Mouse (Mus musculus): ENCODE data around the gene Olfr291. TPM values are rescaled to one million over a fixed set of nuclear protein-coding genes. Genes with fewer than 3 reads are reported as not detected.

Gene Olfr291
- polyA plus RNA-seq (2015; fragmentation: Nextera tagmentation; extraction: Ambion mirVana), result not detected in 2 replicates

GRCm38 (mm10) chr7:84853253-84853652 lies at the start of gene Olfr291:
Gene Olfr291, plus strand, starts transcription at chr7:84853553.
- no peaks in the 10 kb centered on the region for H3K9me3 ChIP-seq (replicated peaks; ENCODE audit: control insufficient read depth, low read length)
- no peaks in the 10 kb centered on the region for H3K36me3 ChIP-seq (ENCODE audit: control insufficient read depth, insufficient read depth)
- 38% methylated on average over 2 of the region's 2 CpGs for WGBS (ENCODE audit: insufficient replicate concordance)

GRCm38 (mm10) chr7:84805224-84805623 lies 48.1 kb upstream of the Olfr291 start:
- Histone ChIP-seq H3K9me3 (replicated peaks; ENCODE audit: control insufficient read depth, low read length) (no peaks in the 10 kb centered on the region), H3K4me3 (ENCODE audit: low read depth, low read length) (no peak overlapping the region), H3K36me3 (ENCODE audit: control insufficient read depth, insufficient read depth) (no peaks in the 10 kb centered on the region), H3K4me1 (ENCODE audit: control insufficient read depth, low read depth, low read length) (no peaks in the 10 kb centered on the region), H3K27me3 (ENCODE audit: control insufficient read depth, insufficient read depth, low read depth, low read length) (no peaks in the 10 kb centered on the region), H3K4me2 (ENCODE audit: low read depth, low read length) (no peak overlapping the region), H3K9ac (ENCODE audit: low read depth, low read length) (no peak overlapping the region), H3K27ac (ENCODE audit: low read length) (no peak overlapping the region)
- ATAC-seq (ENCODE audit: low read depth), result no peak
- 23% methylated on average over 1 of the region's 1 CpGs for whole genome bisulfite sequencing (ENCODE audit: insufficient replicate concordance)

More at GRCm38 (mm10) chr7:84853253-84853652, at the start of gene Olfr291:
- Histone ChIP-seq H3K4me3 (ENCODE audit: low read depth, low read length) (no peak within 1 kb of the TSS), H3K27ac (ENCODE audit: low read length) (no peak within 1 kb of the TSS), H3K4me1 (ENCODE audit: control insufficient read depth, low read depth, low read length) (no peaks in the 10 kb centered on the region), H3K4me2 (ENCODE audit: low read depth, low read length) (no peak within 1 kb of the TSS), H3K27me3 (ENCODE audit: control insufficient read depth, insufficient read depth, low read depth, low read length) (no peaks in the 10 kb centered on the region), H3K9ac (ENCODE audit: low read depth, low read length) (no peak within 1 kb of the TSS)
- ATAC-seq (ENCODE audit: low read depth), result no peak

- WGBS (ENCODE audit: insufficient replicate concordance), result 52% methylated on average over 4 of the region's 4 CpGs
- H3K4me2 ChIP-seq (ENCODE audit: low read depth, low read length), result no peak overlapping the region
- no peak overlapping the region for H3K4me3 ChIP-seq (ENCODE audit: low read depth, low read length)
- no peak for ATAC-seq (ENCODE audit: low read depth)
- no peaks in the 10 kb centered on the region for H3K36me3 ChIP-seq (ENCODE audit: control insufficient read depth, insufficient read depth)
- no peaks in the 10 kb centered on the region for H3K4me1 ChIP-seq (ENCODE audit: control insufficient read depth, low read depth, low read length)
- no peaks in the 10 kb centered on the region; the same call in 1 of the 2 replicates for H3K9me3 ChIP-seq (replicated peaks; ENCODE audit: control insufficient read depth, low read length)
- no peaks in the 10 kb centered on the region for H3K27me3 ChIP-seq (ENCODE audit: control insufficient read depth, insufficient read depth, low read depth, low read length)
- no peak overlapping the region for H3K9ac ChIP-seq (ENCODE audit: low read depth, low read length)
- no peak overlapping the region for H3K27ac ChIP-seq (ENCODE audit: low read length)
Measured at GRCm38 (mm10) chr7:84806159-84806558, 47.2 kb upstream of the Olfr291 start.

- Histone ChIP-seq H3K27me3 (ENCODE audit: control insufficient read depth, insufficient read depth, low read depth, low read length) (no peaks in the 10 kb centered on the region), H3K9me3 (replicated peaks; ENCODE audit: control insufficient read depth, low read length) (no peaks in the 10 kb centered on the region), H3K9ac (ENCODE audit: low read depth, low read length) (no peak overlapping the region), H3K36me3 (ENCODE audit: control insufficient read depth, insufficient read depth) (no peaks in the 10 kb centered on the region), H3K27ac (ENCODE audit: low read length) (no peak overlapping the region), H3K4me3 (ENCODE audit: low read depth, low read length) (no peak overlapping the region), H3K4me1 (ENCODE audit: control insufficient read depth, low read depth, low read length) (no peaks in the 10 kb centered on the region), H3K4me2 (ENCODE audit: low read depth, low read length) (no peak overlapping the region)
- 34% methylated on average over 1 of the region's 1 CpGs for WGBS (ENCODE audit: insufficient replicate concordance)
- no peak for ATAC-seq (ENCODE audit: low read depth)
Measured at GRCm38 (mm10) chr7:84884530-84884929, 31.2 kb downstream of the Olfr291 start.

Other genes with a start within 250 kb of the Olfr291 start
- 119 and 148 TPM in 2 replicates for gene Fah, start 246.8 kb upstream of the Olfr291 start, polyA plus RNA-seq (2015; fragmentation: Nextera tagmentation; extraction: Ambion mirVana)
- gene Zfand6, start 163.6 kb upstream of the Olfr291 start, polyA plus RNA-seq (2015; fragmentation: Nextera tagmentation; extraction: Ambion mirVana), result 154 and 157 TPM in 2 replicates
- not detected in 2 replicates for gene Vmn2r65, start 110.6 kb downstream of the Olfr291 start, polyA plus RNA-seq (2015; fragmentation: Nextera tagmentation; extraction: Ambion mirVana)
- not detected in 2 replicates for gene Vmn2r66, start 158.7 kb downstream of the Olfr291 start, polyA plus RNA-seq (2015; fragmentation: Nextera tagmentation; extraction: Ambion mirVana)